Comparison of ENCODE assay signal across 9 mouse cellular contexts in genomic region chr19:60310591-60310990, GRCm38 (mm10).
DNase-seq lines count a peak whose midpoint lies in the region; ATAC-seq and TF ChIP-seq lines count a peak whose summit lies in the region.
"Had no signal": no experiment of that assay in that cellular context is flagged by ENCODE, and none has a peak within 500 bp of the region (broad histone marks: within the 10 kb centered on the region; RNA-seq: fewer than 3 reads in every experiment).

No protein-coding gene starts in this region.

- 0 out of 2 replicates have a peak, but pooled peaks cover 3% of the 10 kb centered on the region for H3K4me1 ChIP-seq in E14TG2a.4 (replicated peaks; ENCODE audit: low read depth, low read length)
- H3K4me1 ChIP-seq in cortical plate, adult 2 months (ENCODE audit: control insufficient read depth, insufficient read depth, low read length) = no peaks in the 10 kb centered on the region
- H3K4me1 ChIP-seq: liver, embryonic 15.5 days had no signal

- DNase-seq in adrenal gland, adult 18-20 months (ENCODE audit: low spot score in 2 of 2) = peak; percentile 68 to 69
- peak; percentile 65 for DNase-seq in gastrocnemius, postnatal 10 days
- peak; percentile 65 to 88 for DNase-seq in layer of hippocampus, adult 2 months (ENCODE audit: low spot score in 2 of 2)
- DNase-seq in lung, postnatal 25 days (ENCODE audit: low spot score) = peak; percentile 72
- peak; percentile 74 for DNase-seq in right cerebral cortex, postnatal 25 days

- TF ChIP-seq CTCF in E14TG2a.4 (conservative IDR thresholded peaks at IDR 0.05; ENCODE audit: low read length) = peak; percentile 81
- TF ChIP-seq CTCF in cortical plate, adult 2 months (IDR thresholded peaks at IDR 0.05; ENCODE audit: extremely low read depth, insufficient read depth, low read length) = peak; percentile 82
- peak; percentile 93 for TF ChIP-seq CTCF in layer of hippocampus, adult 2 months (conservative IDR thresholded peaks at IDR 0.05)

- H3K27ac ChIP-seq in cortical plate, adult 2 months (ENCODE audit: insufficient read depth, low read length) = no peak overlapping the region
- no peak overlapping the region for H3K27ac ChIP-seq in layer of hippocampus, adult 2 months
- H3K27ac ChIP-seq: liver, embryonic 15.5 days had no signal

- no peak overlapping the region for H3K4me3 ChIP-seq in E14TG2a.4 (replicated peaks; ENCODE audit: low read length)
- H3K4me3 ChIP-seq in cortical plate, adult 2 months (ENCODE audit: insufficient read depth, low read length) = no peak overlapping the region
- no peak overlapping the region for H3K4me3 ChIP-seq in layer of hippocampus, adult 2 months
- H3K4me3 ChIP-seq: liver, embryonic 15.5 days had no signal

- no peaks in the 10 kb centered on the region for H3K36me3 ChIP-seq in E14TG2a.4 (ENCODE audit: insufficient read depth, low read length)
- H3K36me3 ChIP-seq: liver, embryonic 15.5 days had no signal

- no peak for TF ChIP-seq POLR2A in cortical plate, adult 2 months (IDR thresholded peaks at IDR 0.05; ENCODE audit: extremely low read depth, insufficient read depth, low read length)

- H3K27me3 ChIP-seq in E14TG2a.4 (ENCODE audit: insufficient read depth, low read length) = no peaks in the 10 kb centered on the region
- H3K27me3 ChIP-seq: liver, embryonic 15.5 days had no signal

- no peaks in the 10 kb centered on the region for H3K9me3 ChIP-seq in E14TG2a.4 (ENCODE audit: low read length)
- H3K9me3 ChIP-seq: liver, embryonic 15.5 days had no signal

- ATAC-seq in inflammation-experienced regulatory T-cells, adult 6 months = no peak
